Mouse (Mus musculus) limb, embryonic 14.5 days (tissue): ENCODE data around the gene Ccdc18. TPM values are rescaled to one million over a fixed set of nuclear protein-coding genes. Genes with fewer than 3 reads are reported as not detected.

Experiments
- ATAC-seq: fragments of 200-750 bp; cut with Nextera tagmentation; 2 replicates; pipeline ENCODE4 v1.8.0; 2017; ENCODE audit warnings: low read depth, moderate number of reproducible peaks, moderate TSS enrichment; ENCODE audit not compliant: low FRiP score
- DNase-seq: peaks from one replicate; pipeline ENCODE4 v3.0.0-alpha.2; 2015; ENCODE audit warnings: low spot score
- H3K27ac ChIP-seq: fragments of 300-500 bp; sonication (generic); replicated peaks from 2 replicates; pipeline ENCODE4 v1.5.1; 2014; ENCODE audit warnings: low read depth, mild to moderate bottlenecking, low read length, moderate library complexity, mixed read lengths
- H3K27me3 ChIP-seq: fragments of 300-500 bp; sonication (generic); 2 replicates; pipeline ENCODE4 v1.6.1; 2014; ENCODE audit warnings: low read length, mixed read lengths; ENCODE audit not compliant: control insufficient read depth, insufficient read depth
- H3K36me3 ChIP-seq: fragments of 300-500 bp; sonication (generic); 2 replicates; pipeline ENCODE4 v1.6.1; 2014; ENCODE audit warnings: mild to moderate bottlenecking, low read length, moderate library complexity, mixed read lengths; ENCODE audit not compliant: control insufficient read depth, insufficient read depth
- H3K4me1 ChIP-seq: fragments of 300-500 bp; sonication (generic); 2 replicates; pipeline ENCODE4 v1.6.1; 2014; ENCODE audit warnings: antibody characterized with exemption, low read length, mixed read lengths; ENCODE audit not compliant: control insufficient read depth, insufficient read depth
- H3K4me2 ChIP-seq: fragments of 300-500 bp; sonication (generic); replicated peaks from 2 replicates; pipeline ENCODE4 v1.6.1; 2014; ENCODE audit warnings: low read depth, mild to moderate bottlenecking, low read length, moderate library complexity; ENCODE audit not compliant: severe bottlenecking
- H3K4me3 ChIP-seq: fragments of 300-500 bp; sonication (generic); replicated peaks from 2 replicates; pipeline ENCODE4 v1.5.1; 2014; ENCODE audit warnings: low read length
- H3K9ac ChIP-seq: fragments of 300-500 bp; sonication (generic); 2 replicates; pipeline ENCODE4 v1.6.1; 2014; ENCODE audit warnings: mild to moderate bottlenecking, low read depth, low read length, moderate library complexity; ENCODE audit not compliant: severe bottlenecking
- H3K9me3 ChIP-seq: fragments of 300-500 bp; sonication (generic); 2 replicates; pipeline ENCODE4 v1.6.1; 2016; ENCODE audit warnings: low read length; ENCODE audit not compliant: control insufficient read depth
- POLR2A ChIP-seq: fragments of 200-500 bp; IDR thresholded peaks from 2 replicates; pipeline ENCODE4 v1.8.0; 2012; ENCODE audit warnings: inconsistent platforms, mild to moderate bottlenecking, moderate library complexity, borderline replicate concordance; ENCODE audit not compliant: insufficient read depth, insufficient read length; ENCODE audit errors: extremely low read depth
- WGBS: fragments of 180-500 bp; shearing (Covaris S2); extraction: QIAGEN DNeasy Blood & Tissue Kit; methylation state at CpG from one replicate; pipeline ENCODE4 v1.1.7; 2014; 5-methylcytosine and 5-hydroxymethylcytosine counted together
- polyA plus RNA-seq, 2 experiments: library from polyadenylated mRNA; depleted of rRNA in 1 of 2; stranded (reverse) in 1 of 2; unstranded in 1 of 2; fragments of >200 nt; fragmentation: Nextera tagmentation in 1 of 2; extraction: Ambion mirVana in 1 of 2; gene quantifications; 2 replicates each; pipeline versions ENCODE4 v1.2.1 to v1.2.3; 2012 to 2014

Gene Ccdc18
- polyA plus RNA-seq, 2 experiments, result 2.4 to 7.0 TPM

- Histone ChIP-seq H3K27ac (no peak overlapping the region), H3K4me2 (no peak overlapping the region), H3K4me3 (no peak overlapping the region), H3K4me1 (no peaks in the 10 kb centered on the region), H3K36me3 (peaks cover 69% of the 10 kb centered on the region), H3K9ac (no peak overlapping the region), H3K27me3 (no peaks in the 10 kb centered on the region), H3K9me3 (no peaks in the 10 kb centered on the region)
- 83% methylated on average over 5 of the region's 5 CpGs for WGBS
- DNase-seq (no peak), ATAC-seq (no peak)
- no peak for TF ChIP-seq POLR2A
Observed at GRCm38 (mm10) chr5:108104306-108104705, 28.4 kb upstream of the Ccdc18 start.

GRCm38 (mm10) chr5:108109346-108109745, 23.3 kb upstream of the Ccdc18 start:
- WGBS, result 90% methylated on average over 7 of the region's 7 CpGs
- H3K4me2 ChIP-seq, result no peak overlapping the region
- H3K4me1 ChIP-seq, result no peaks in the 10 kb centered on the region
- no peak overlapping the region for H3K27ac ChIP-seq
- H3K27me3 ChIP-seq, result no peaks in the 10 kb centered on the region
- DNase-seq (no peak), ATAC-seq (no peak)
- H3K36me3 ChIP-seq, result peaks cover 43% of the 10 kb centered on the region
- H3K4me3 ChIP-seq, result no peak overlapping the region
- TF ChIP-seq POLR2A, result no peak
- no peaks in the 10 kb centered on the region for H3K9me3 ChIP-seq
- H3K9ac ChIP-seq, result no peak overlapping the region

DNA sequence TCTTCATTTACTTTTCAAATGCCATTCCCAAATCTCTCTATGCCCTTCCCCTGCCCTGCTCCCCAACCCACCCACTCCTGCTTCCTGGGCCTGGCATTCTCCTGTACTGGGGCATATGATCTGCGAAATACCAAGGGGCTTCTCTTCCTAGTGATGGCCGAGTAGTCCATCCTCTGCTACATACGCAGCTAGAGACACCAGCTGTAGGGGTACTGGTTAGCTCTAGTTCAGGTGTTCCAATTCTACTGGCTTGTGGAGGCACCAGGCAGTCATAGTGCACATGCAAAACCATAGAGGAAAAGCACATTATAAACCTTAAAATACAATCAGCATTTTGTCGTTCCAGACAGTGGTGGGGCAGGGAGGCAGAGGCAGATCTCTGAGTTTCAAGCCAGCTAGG, 15.0 kb upstream of the Ccdc18 start:
- 89% methylated on average over 4 of the region's 4 CpGs for WGBS
- Histone ChIP-seq H3K4me2 (no peak overlapping the region), H3K36me3 (0 out of 2 replicates have a peak, but pooled peaks cover 4% of the 10 kb centered on the region), H3K4me3 (no peak overlapping the region), H3K4me1 (no peaks in the 10 kb centered on the region), H3K9me3 (no peaks in the 10 kb centered on the region), H3K9ac (no peak overlapping the region), H3K27ac (no peak overlapping the region), H3K27me3 (no peaks in the 10 kb centered on the region)
- ATAC-seq (no peak), DNase-seq (no peak)
- no peak for TF ChIP-seq POLR2A

GRCm38 (mm10) chr5:108120221-108120900, 12.3 kb upstream of the Ccdc18 start:
- ATAC-seq (no peak), DNase-seq (no peak)
- H3K9ac ChIP-seq, result no peak overlapping the region
- H3K27ac ChIP-seq, result no peak overlapping the region
- H3K27me3 ChIP-seq, result no peaks in the 10 kb centered on the region
- WGBS, result 79% methylated on average over 9 of the region's 9 CpGs
- H3K4me1 ChIP-seq, result no peaks in the 10 kb centered on the region
- H3K36me3 ChIP-seq, result 0 out of 2 replicates have a peak, but pooled peaks cover 8% of the 10 kb centered on the region
- no peaks in the 10 kb centered on the region for H3K9me3 ChIP-seq
- no peak for TF ChIP-seq POLR2A
- no peak overlapping the region for H3K4me3 ChIP-seq
- H3K4me2 ChIP-seq, result no peak overlapping the region

GRCm38 (mm10) chr5:108131849-108132440, 730 bp upstream of the Ccdc18 start:
- ATAC-seq (no peak; the same call in none of the 2 replicates), DNase-seq (peak; percentile 35)
- peak overlapping the region; percentile 81 for H3K4me3 ChIP-seq
- under 1% methylated on average over 32 of the region's 32 CpGs for WGBS
- H3K9me3 ChIP-seq, result no peaks in the 10 kb centered on the region
- no peaks in the 10 kb centered on the region for H3K27me3 ChIP-seq
- peak overlapping the region; percentile 65 for H3K4me2 ChIP-seq
- H3K27ac ChIP-seq, result peak overlapping the region; percentile 89
- TF ChIP-seq POLR2A, result no peak
- peak overlapping the region; percentile 80 for H3K9ac ChIP-seq
- H3K36me3 ChIP-seq, result peaks cover 12% of the 10 kb centered on the region
- peaks cover 9% of the 10 kb centered on the region for H3K4me1 ChIP-seq

- WGBS, result 82% methylated on average over 1 of the region's 1 CpGs
- no peak for TF ChIP-seq POLR2A
- Histone ChIP-seq H3K4me2 (no peak overlapping the region), H3K4me1 (no peaks in the 10 kb centered on the region), H3K4me3 (no peak overlapping the region), H3K36me3 (0 out of 2 replicates have a peak, but pooled peaks cover 4% of the 10 kb centered on the region), H3K9ac (no peak overlapping the region), H3K27ac (no peak overlapping the region), H3K9me3 (no peaks in the 10 kb centered on the region), H3K27me3 (no peaks in the 10 kb centered on the region)
- ATAC-seq (no peak), DNase-seq (no peak)
Observed at GRCm38 (mm10) chr5:108152592-108152991, 19.9 kb downstream of the Ccdc18 start.
